Mouse (Mus musculus) mouse trophoblast stem cell (cell line): ENCODE measurements around the gene Npm1.

ENCODE experiments used
- in situ Hi-C, 2 experiments: fragments of 300-500 bp; cut with MseI, MboI; formaldehyde crosslinking; loops; 2 replicates in 1 of 2; 3 replicates in 1 of 2; pipeline ENCODE4 v1.15.1; 2025

Npm1 gene

GRCm38 (mm10) chr11:33181804-33182203, 18.8 kb upstream of the Npm1 start:
- in situ Hi-C loops = loop anchor here in 1 of 2 experiments (25.0 kb wide), 3 partner anchors 430 to 730 kb away; no protein-coding TSS in a partner anchor

- in situ Hi-C loops = loop anchor here in 1 of 2 experiments (25.0 kb wide), 3 partner anchors 432 to 732 kb away; no protein-coding TSS in a partner anchor
Observed at GRCm38 (mm10) chr11:33180701-33181116, 17.7 kb upstream of the Npm1 start.

- in situ Hi-C loops = loop anchor here (5.0 to 25.0 kb wide), 7 partner anchors 115 to 732 kb away; no protein-coding TSS in a partner anchor
Observed at GRCm38 (mm10) chr11:33179802-33180201, 16.8 kb upstream of the Npm1 start.

- in situ Hi-C loops = loop anchor here (5.0 to 25.0 kb wide), 7 partner anchors 118 to 736 kb away; no protein-coding TSS in a partner anchor
Observed at GRCm38 (mm10) chr11:33176525-33177245, 13.7 kb upstream of the Npm1 start.

GRCm38 (mm10) chr11:33175768-33176167, 12.8 kb upstream of the Npm1 start:
- in situ Hi-C loops = loop anchor here (5.0 to 25.0 kb wide), 7 partner anchors 119 to 737 kb away; no protein-coding TSS in a partner anchor

- in situ Hi-C loops = loop anchor here (10.0 kb wide), 3 partner anchors 124 to 544 kb away; no protein-coding TSS in a partner anchor
Observed at GRCm38 (mm10) chr11:33170489-33170888, 7.5 kb upstream of the Npm1 start.

- in situ Hi-C loops = no loop called here
Observed at GRCm38 (mm10) chr11:33162211-33162997, 602 bp downstream of the Npm1 start.

- in situ Hi-C loops = no loop called here
Observed at GRCm38 (mm10) chr11:33159741-33160140, 3.3 kb downstream of the Npm1 start.

- in situ Hi-C loops = no loop called here
Observed at GRCm38 (mm10) chr11:33157453-33158196, 5.4 kb downstream of the Npm1 start.

GRCm38 (mm10) chr11:33156436-33157015, 6.5 kb downstream of the Npm1 start:
- in situ Hi-C loops = no loop called here

GRCm38 (mm10) chr11:33154459-33154858, 8.5 kb downstream of the Npm1 start:
- in situ Hi-C loops = no loop called here

GRCm38 (mm10) chr11:33152997-33153396, 10.0 kb downstream of the Npm1 start:
- in situ Hi-C loops = no loop called here

- in situ Hi-C loops = no loop called here
Observed at GRCm38 (mm10) chr11:33151780-33152145, 11.2 kb downstream of the Npm1 start.

GRCm38 (mm10) chr11:33151128-33151779, 11.8 kb downstream of the Npm1 start:
- in situ Hi-C loops = no loop called here

- in situ Hi-C loops = no loop called here
Observed at GRCm38 (mm10) chr11:33150364-33150763, 12.6 kb downstream of the Npm1 start.

GRCm38 (mm10) chr11:33149453-33149852, 13.6 kb downstream of the Npm1 start:
- in situ Hi-C loops = no loop called here

GRCm38 (mm10) chr11:33149088-33149436, 13.9 kb downstream of the Npm1 start:
- in situ Hi-C loops = no loop called here

GRCm38 (mm10) chr11:33148338-33149087, 14.5 kb downstream of the Npm1 start:
- in situ Hi-C loops = no loop called here

- in situ Hi-C loops = no loop called here
Observed at GRCm38 (mm10) chr11:33147572-33148337, 15.3 kb downstream of the Npm1 start.
